Mouse (Mus musculus) lung, postnatal 0 days (tissue): ENCODE data around the gene Bclaf3. TPM values are rescaled to one million over a fixed set of nuclear protein-coding genes. Genes with fewer than 3 reads are reported as not detected.
A peak's percentile ranks its signal among the peaks of the same experiment; 100 is the strongest.
"Not testable (repeated sequence)": the region's sequence is repeated elsewhere in the genome, so short reads cannot be mapped to it uniquely, and the experiment has no call there.

ENCODE experiments used
- ATAC-seq: fragments of 200-750 bp; cut with Nextera tagmentation; 2 replicates; pipeline ENCODE4 v1.8.0; 2017; ENCODE audit warnings: moderate library complexity
- DNase-seq: peaks from one replicate; pipeline ENCODE4 v3.0.0-alpha.2; 2016; ENCODE audit warnings: low spot score
- H3K27ac ChIP-seq: fragments of 300-500 bp; sonication (generic); 2 replicates; pipeline ENCODE4 v1.5.1; 2014; ENCODE audit warnings: antibody characterized with exemption, mild to moderate bottlenecking, low read length, mixed read lengths
- H3K27me3 ChIP-seq: fragments of 300-500 bp; sonication (generic); replicated peaks from 2 replicates; pipeline ENCODE4 v1.6.1; 2014; ENCODE audit warnings: low read length, mixed read lengths; ENCODE audit not compliant: insufficient read depth
- H3K36me3 ChIP-seq: fragments of 300-500 bp; sonication (generic); 2 replicates; pipeline ENCODE4 v1.6.1; 2014; ENCODE audit warnings: low read length, mixed read lengths; ENCODE audit not compliant: insufficient read depth
- H3K4me1 ChIP-seq: fragments of 300-500 bp; sonication (generic); 2 replicates; pipeline ENCODE4 v1.6.1; 2014; ENCODE audit warnings: antibody characterized with exemption, low read depth, low read length, mixed read lengths; ENCODE audit not compliant: insufficient read depth
- H3K4me2 ChIP-seq: fragments of 300-500 bp; sonication (generic); replicated peaks from 2 replicates; pipeline ENCODE4 v1.6.1; 2014; ENCODE audit warnings: low read depth, mild to moderate bottlenecking, low read length, moderate library complexity, mixed read lengths
- H3K4me3 ChIP-seq: fragments of 300-500 bp; sonication (generic); 2 replicates; pipeline ENCODE4 v1.5.1; 2014; ENCODE audit warnings: low read depth, low read length
- H3K9ac ChIP-seq: fragments of 300-500 bp; sonication (generic); replicated peaks from 2 replicates; pipeline ENCODE4 v1.6.1; 2014; ENCODE audit warnings: low read depth, mild to moderate bottlenecking
- H3K9me3 ChIP-seq: fragments of 300-500 bp; sonication (generic); 2 replicates; pipeline ENCODE4 v1.6.1; 2016; ENCODE audit warnings: low read length, mixed read lengths
- CTCF ChIP-seq: IDR thresholded peaks from 2 replicates; pipeline ENCODE4 v1.5.1; 2016; ENCODE audit warnings: antibody characterized with exemption, mild to moderate bottlenecking
- EP300 ChIP-seq: IDR thresholded peaks from 2 replicates; pipeline ENCODE4 v1.6.1; 2016; ENCODE audit warnings: antibody characterized with exemption, mild to moderate bottlenecking, control low read depth
- WGBS: fragments of 180-500 bp; shearing (Covaris S2); extraction: QIAGEN DNeasy Blood & Tissue Kit; methylation state at CpG from one replicate; pipeline ENCODE4 v1.1.7; 2014; 5-methylcytosine and 5-hydroxymethylcytosine counted together
- polyA plus RNA-seq: library from polyadenylated mRNA; unstranded; fragments of >200 nt; fragmentation: Nextera tagmentation; extraction: Ambion mirVana; gene quantifications from 2 replicates; pipeline ENCODE4 v1.2.1, GENCODE M21; 2015

Gene Bclaf3
- polyA plus RNA-seq, result 11.7 and 12.6 TPM in 2 replicates

- no peak for TF ChIP-seq CTCF
- no peaks in the 10 kb centered on the region for H3K9me3 ChIP-seq
- 78% methylated on average over 6 of the region's 6 CpGs for WGBS
- no peaks in the 10 kb centered on the region for H3K36me3 ChIP-seq
- H3K27me3 ChIP-seq, result no peaks in the 10 kb centered on the region
- H3K4me1 ChIP-seq, result no peaks in the 10 kb centered on the region
- no peak within 1 kb of the TSS for H3K27ac ChIP-seq
- no peak within 1 kb of the TSS for H3K9ac ChIP-seq
- H3K4me3 ChIP-seq, result no peak within 1 kb of the TSS
- no peak for DNase-seq
- no peak for ATAC-seq
- no peak within 1 kb of the TSS for H3K4me2 ChIP-seq
Measured at GRCm38 (mm10) chrX:159526388-159526787, at the start of gene Bclaf3. Gene Bclaf3 (plus strand): TSS chrX:159526688.

GRCm38 (mm10) chrX:159478243-159478940, 48.1 kb upstream of the Bclaf3 start:
- not testable (repeated sequence) for H3K9me3 ChIP-seq, H3K27ac ChIP-seq, H3K4me3 ChIP-seq, DNase-seq, H3K27me3 ChIP-seq, H3K36me3 ChIP-seq, H3K4me1 ChIP-seq, ATAC-seq, H3K9ac ChIP-seq, H3K4me2 ChIP-seq
- 76% methylated on average over 4 of the region's 4 CpGs for WGBS

- Histone ChIP-seq H3K27me3 (no peaks in the 10 kb centered on the region), H3K27ac (no peak overlapping the region), H3K36me3 (no peaks in the 10 kb centered on the region), H3K4me2 (no peak overlapping the region), H3K4me1 (no peaks in the 10 kb centered on the region), H3K9me3 (no peaks in the 10 kb centered on the region), H3K4me3 (no peak overlapping the region), H3K9ac (no peak overlapping the region)
- TF ChIP-seq CTCF, result 0 out of 2 replicates have a peak, but pooled peaks have one; percentile 7
- TF ChIP-seq EP300, result no peak
- WGBS, result 74% methylated on average over 1 of the region's 1 CpGs
- no peak for ATAC-seq
- DNase-seq, result no peak
Measured at GRCm38 (mm10) chrX:159484247-159484646, 42.2 kb upstream of the Bclaf3 start.

- Histone ChIP-seq H3K9me3 (no peaks in the 10 kb centered on the region), H3K27me3 (no peaks in the 10 kb centered on the region), H3K4me1 (no peaks in the 10 kb centered on the region), H3K36me3 (no peaks in the 10 kb centered on the region), H3K27ac (no peak overlapping the region), H3K4me2 (no peak overlapping the region), H3K4me3 (no peak overlapping the region), H3K9ac (no peak overlapping the region)
- TF ChIP-seq EP300 (no peak), CTCF (no peak)
- 41% methylated on average over 2 of the region's 2 CpGs for WGBS
- no peak for DNase-seq
- ATAC-seq, result no peak
Measured at GRCm38 (mm10) chrX:159503181-159503580, 23.3 kb upstream of the Bclaf3 start.

GRCm38 (mm10) chrX:159508331-159509036, 18.0 kb upstream of the Bclaf3 start:
- TF ChIP-seq EP300 (no peak), CTCF (no peak)
- no peaks in the 10 kb centered on the region for H3K4me1 ChIP-seq
- H3K4me2 ChIP-seq, result no peak overlapping the region
- no peak for DNase-seq
- no peak overlapping the region for H3K9ac ChIP-seq
- ATAC-seq, result no peak
- no peaks in the 10 kb centered on the region for H3K27me3 ChIP-seq
- H3K9me3 ChIP-seq, result no peaks in the 10 kb centered on the region
- H3K36me3 ChIP-seq, result no peaks in the 10 kb centered on the region
- no peak overlapping the region for H3K27ac ChIP-seq
- 48% methylated on average over 19 of the region's 19 CpGs for WGBS
- H3K4me3 ChIP-seq, result no peak overlapping the region

GRCm38 (mm10) chrX:159509042-159509441, 17.4 kb upstream of the Bclaf3 start:
- no peaks in the 10 kb centered on the region for H3K36me3 ChIP-seq
- no peak for DNase-seq

More at GRCm38 (mm10) chrX:159509042-159509441, 17.4 kb upstream of the Bclaf3 start:
- WGBS, result 61% methylated on average over 4 of the region's 4 CpGs
- Histone ChIP-seq H3K27ac (no peak overlapping the region), H3K9me3 (no peaks in the 10 kb centered on the region), H3K27me3 (no peaks in the 10 kb centered on the region), H3K4me1 (no peaks in the 10 kb centered on the region), H3K9ac (no peak overlapping the region), H3K4me3 (no peak overlapping the region), H3K4me2 (no peak overlapping the region)
- no peak for ATAC-seq
- TF ChIP-seq CTCF (no peak), EP300 (no peak)
